Mouse (Mus musculus): ENCODE data around the gene Flot1.

The Flot1 gene

GRCm38 (mm10) chr17:35810900-35811648, 12.0 kb upstream of the Flot1 start:
- in situ Hi-C loops (cut with MboI, MseI), result no loop called here

- in situ Hi-C loops (cut with MboI, MseI), result no loop called here
These were observed 10.7 kb upstream of the Flot1 start for GRCm38 (mm10) chr17:35812307-35812706.

GRCm38 (mm10) chr17:35812736-35813135, 10.3 kb upstream of the Flot1 start:
- in situ Hi-C loops (cut with MboI, MseI), result no loop called here

DNA sequence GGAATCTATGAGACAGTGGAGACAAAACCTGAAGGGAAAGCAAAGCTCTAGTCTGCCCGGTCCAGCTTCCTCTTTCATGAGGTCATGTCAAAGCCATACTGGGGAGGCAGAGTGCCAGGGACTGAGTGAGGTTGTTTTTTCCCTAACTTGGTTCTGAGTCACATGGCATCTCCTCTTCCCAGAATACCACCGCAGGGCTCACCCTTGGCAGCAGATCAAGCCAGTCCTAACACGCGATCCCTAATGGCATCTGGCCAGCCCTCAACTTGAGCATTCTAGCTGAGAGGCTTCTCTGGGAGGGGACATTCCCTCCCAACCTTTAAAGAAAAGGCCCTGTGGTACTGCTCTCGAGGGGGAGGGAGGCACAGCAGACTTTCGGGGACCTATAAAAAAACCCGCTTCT, 9.8 kb upstream of the Flot1 start:
- in situ Hi-C loops (cut with MboI, MseI), result no loop called here

DNA sequence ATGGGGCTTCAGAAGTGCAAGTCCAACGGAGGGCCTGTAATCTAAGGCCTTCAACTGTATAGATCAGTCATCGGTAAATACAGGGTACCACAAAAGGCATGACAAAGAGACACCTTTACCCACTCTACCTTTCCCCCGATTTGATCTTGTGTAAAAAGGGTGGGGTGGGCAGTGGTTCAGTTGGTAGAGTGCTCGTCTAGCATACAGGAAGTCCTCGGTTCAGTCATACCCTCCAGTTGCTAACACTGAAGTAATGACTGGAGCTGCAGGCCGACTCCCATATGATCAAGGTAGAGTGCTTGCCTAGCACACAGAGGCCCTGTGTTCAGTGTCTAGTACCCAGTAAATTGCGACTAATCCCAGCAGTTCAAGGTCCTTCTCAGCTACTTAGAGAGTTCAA, 9.4 kb upstream of the Flot1 start:
- in situ Hi-C loops (cut with MboI, MseI), result no loop called here

- in situ Hi-C loops (cut with MboI, MseI), result no loop called here
These were observed 8.4 kb upstream of the Flot1 start for GRCm38 (mm10) chr17:35814678-35815077.

- in situ Hi-C loops (cut with MboI, MseI), result no loop called here
These were observed 7.2 kb upstream of the Flot1 start for GRCm38 (mm10) chr17:35815836-35816235.

GRCm38 (mm10) chr17:35816686-35817085, 6.3 kb upstream of the Flot1 start:
- in situ Hi-C loops (cut with MboI, MseI), result no loop called here

GRCm38 (mm10) chr17:35817226-35817625, 5.8 kb upstream of the Flot1 start:
- in situ Hi-C loops (cut with MboI, MseI), result no loop called here

DNA sequence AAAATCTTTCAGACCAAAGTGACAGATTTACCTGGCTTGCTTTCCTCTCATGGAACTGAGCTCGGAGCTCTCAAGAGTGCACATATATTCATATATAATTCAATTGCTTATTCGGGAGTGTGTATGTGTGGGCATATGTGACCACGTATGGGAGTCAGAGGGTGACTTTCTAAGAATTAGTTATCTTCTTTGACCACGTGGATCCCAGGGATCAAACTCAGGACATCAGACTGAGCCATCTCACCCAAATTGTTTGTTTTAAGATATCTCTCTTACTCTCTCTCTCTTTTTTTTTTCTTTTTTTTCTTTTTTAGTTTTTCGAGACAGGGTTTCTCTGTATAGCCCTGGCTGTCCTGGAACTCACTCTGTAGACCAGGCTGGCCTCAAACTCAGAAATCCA, 2.9 kb upstream of the Flot1 start:
- in situ Hi-C loops (cut with MboI, MseI), result loop anchor here (5.0 kb wide), 1 partner anchor 83 kb away; no protein-coding TSS in a partner anchor

DNA sequence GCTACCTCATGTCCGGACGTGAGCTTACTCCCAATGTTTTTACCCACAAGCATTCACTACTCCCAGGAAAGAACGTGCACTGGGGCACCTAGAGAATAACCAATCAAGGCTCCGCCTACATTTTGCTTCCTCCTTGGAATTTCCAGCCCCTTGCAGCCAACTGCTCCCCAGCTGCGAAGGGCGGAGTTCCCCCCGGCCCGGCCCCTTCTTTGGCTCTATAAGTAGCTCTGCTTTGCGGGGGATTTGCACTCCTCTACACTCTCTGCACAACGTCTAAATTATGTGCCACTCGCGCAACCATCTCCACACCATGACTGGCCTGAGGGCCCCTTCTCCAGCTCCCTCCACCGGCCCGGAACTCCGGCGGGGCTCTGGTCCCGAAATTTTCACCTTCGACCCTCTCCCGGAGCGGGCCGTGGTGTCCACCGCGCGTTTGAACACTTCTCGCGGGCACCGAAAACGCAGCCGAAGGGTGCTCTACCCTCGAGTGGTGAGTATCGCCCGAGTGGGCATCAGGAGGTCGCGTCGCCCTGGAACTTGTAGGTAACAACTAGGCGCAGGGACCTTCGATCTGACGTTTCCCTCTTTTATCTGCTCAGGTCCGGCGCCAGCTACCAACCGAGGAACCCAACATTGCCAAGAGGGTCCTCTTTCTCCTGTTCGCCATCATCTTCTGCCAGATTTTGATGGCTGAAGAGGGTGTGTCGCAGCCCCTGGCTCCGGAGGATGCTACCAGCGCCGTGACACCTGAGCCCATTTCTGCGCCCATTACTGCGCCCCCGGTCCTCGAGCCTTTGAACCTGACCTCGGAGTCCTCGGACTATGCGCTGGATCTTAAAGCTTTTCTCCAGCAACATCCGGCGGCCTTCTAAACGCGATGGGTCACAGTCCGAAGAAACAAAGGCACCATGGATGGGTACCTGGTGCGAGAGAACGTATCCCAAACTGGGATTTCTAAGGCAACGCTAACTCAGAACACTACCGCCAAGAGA, 1.3 kb upstream of the Flot1 start, which contains the start of gene Ier3:
Gene Ier3 (plus strand): TSS at position 246 of the 992 bp plus-strand sequence.
- in situ Hi-C loops (cut with MboI, MseI), result loop anchor here (5.0 kb wide), 1 partner anchor 84 kb away; no protein-coding TSS in a partner anchor

DNA sequence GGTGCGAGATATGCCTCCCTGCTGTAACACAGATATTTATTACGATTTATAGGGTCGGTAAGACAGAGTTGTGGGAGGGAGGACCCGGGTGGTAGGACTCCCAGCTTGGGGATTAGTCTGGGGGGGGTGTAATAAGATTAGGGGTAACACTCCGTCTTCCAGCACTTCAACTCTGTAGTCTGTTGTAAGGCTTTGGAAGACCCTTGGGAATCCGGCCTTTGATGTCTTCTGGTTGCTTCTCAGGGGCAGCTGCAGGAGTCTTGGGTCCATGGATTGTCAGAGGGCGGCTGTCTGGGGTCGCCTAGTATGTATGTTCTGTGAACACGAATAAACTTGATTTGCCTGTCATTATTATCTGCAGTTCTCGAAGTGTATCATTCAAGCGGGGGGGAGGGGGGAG, 466 bp upstream of the Flot1 start:
- in situ Hi-C loops (cut with MboI, MseI), result loop anchor here (5.0 kb wide), 1 partner anchor 85 kb away; no protein-coding TSS in a partner anchor

GRCm38 (mm10) chr17:35824402-35824801, 1.4 kb downstream of the Flot1 start:
- in situ Hi-C loops (cut with MboI, MseI), result loop anchor here (5.0 kb wide), 1 partner anchor 87 kb away; no protein-coding TSS in a partner anchor

GRCm38 (mm10) chr17:35825109-35825850, 2.2 kb downstream of the Flot1 start:
- in situ Hi-C loops (cut with MboI, MseI), result no loop called here

GRCm38 (mm10) chr17:35829737-35830136, 6.7 kb downstream of the Flot1 start:
- in situ Hi-C loops (cut with MboI, MseI), result no loop called here

DNA sequence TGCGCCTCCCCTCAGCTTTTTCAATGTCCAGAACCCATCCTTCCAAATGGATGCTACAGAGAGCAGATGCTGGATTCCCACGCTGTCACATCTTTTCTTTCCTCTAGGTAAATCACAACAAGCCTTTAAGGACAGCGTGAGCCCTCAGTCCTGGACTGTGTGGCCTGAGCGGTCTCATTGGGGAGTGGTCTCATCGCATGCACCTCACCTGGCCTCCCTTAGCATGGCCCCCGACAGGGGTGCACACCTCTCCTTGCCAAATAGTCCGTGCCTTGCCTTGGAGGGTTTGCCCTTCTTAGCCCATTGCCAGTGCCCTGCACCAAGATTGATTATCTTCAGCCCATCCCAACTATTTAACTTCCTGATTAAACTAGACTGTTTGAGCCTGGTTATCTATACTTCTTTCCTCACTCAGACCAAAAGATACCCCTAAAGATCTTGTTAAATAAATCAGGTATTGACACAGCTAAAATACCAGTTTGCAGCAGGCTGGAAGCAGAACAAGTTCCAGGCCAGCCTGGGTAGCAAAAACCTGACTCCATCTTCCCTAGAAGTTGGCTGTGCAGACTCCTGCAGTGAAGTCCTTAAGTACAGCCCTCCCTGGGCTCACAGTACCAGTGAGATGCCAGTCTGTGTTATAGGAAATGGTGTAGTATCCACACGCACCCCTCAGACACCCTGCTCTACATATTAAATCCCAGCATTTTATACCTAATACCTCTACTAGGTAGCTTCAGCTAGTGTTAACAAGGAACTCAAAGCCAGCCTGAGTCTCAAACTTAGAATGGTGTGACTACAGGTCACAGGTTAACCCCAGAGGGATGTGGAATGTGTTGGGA, 9.6 kb downstream of the Flot1 start:
- in situ Hi-C loops (cut with MboI, MseI), result no loop called here

DNA sequence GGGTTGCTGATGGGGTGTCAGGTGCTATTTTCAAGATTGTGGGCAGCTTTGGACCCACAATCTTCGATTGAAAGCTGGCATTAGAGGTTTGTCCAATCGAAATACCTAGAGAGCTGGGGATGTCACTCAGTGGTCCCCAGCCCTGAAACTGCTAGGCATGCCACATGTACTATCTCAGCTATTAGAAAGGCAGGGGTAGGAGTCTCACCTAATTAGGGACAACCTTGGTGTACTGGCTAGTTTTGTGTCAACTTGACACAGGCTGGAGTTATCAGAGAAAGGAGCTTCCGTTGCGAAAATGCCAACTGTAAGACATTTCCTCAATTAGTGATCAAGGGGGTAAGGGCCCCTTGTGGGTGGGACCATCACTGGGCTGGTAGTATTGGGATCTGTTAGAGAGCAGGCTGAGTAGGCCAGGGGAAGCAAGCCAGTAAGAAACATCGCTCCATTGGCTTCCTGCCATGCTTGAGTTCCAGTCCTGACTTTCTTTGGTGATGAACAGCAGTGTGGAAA, 10.3 kb downstream of the Flot1 start:
- in situ Hi-C loops (cut with MboI, MseI), result no loop called here

DNA sequence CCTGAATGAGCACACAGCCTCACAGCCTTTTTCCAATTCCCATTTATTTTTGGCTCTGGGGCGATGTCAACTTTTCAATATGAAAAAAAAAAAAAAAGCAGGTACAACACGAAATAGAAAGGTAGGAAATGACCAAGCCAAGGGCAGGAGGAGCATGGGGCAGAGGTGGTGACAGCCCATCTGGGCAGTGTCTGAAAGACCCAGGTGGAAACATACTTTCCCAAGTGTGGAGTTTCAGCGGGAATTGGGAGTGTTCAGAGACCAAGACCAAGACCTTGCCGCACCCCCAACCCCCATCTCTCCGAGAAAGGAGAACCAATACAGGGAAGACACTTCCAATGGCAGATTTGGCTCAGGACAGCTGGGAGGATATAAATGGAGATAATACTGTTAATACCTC, 10.9 kb downstream of the Flot1 start:
- in situ Hi-C loops (cut with MboI, MseI), result no loop called here

DNA sequence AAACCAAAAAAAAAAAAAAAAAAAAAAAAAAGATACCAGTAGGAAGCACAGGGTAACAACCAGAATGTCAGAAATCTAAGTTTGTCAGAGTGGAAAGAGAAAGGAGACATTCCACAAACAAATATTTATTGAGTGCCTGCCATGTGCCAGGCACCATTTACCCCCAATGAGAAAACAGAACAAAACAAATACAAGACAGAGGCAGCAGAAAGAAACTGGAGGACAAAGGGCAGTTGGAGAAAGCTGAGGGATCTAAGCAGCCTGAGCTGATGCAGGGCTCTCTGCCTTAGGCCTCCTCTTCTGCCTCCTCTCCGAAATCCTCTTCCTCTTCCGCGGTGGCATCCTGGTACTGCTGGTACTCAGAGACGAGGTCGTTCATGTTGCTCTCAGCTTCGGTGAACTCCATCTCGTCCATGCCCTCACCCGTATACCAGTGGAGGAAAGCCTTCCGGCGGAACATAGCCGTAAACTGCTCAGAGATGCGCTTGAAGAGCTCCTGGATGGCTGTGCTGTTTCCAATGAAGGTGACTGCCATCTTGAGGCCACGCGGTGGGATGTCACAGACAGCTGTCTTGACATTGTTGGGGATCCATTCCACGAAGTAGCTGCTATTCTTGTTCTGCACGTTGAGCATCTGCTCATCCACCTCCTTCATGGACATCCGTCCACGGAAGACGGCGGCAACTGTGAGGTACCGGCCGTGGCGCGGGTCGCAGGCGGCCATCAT, 11.8 kb downstream of the Flot1 start:
- in situ Hi-C loops (cut with MboI, MseI), result loop anchor here (5.0 kb wide), 3 partner anchors 37 to 287 kb away; partner anchors contain the start of gene Gm19684

All from regulatory T cell (primary cell).